Mouse (Mus musculus) C2C12 (cell line): ENCODE measurements around the gene Hoxd13. TPM values are rescaled to one million over a fixed set of nuclear protein-coding genes. Genes with fewer than 3 reads are reported as not detected.
A peak's percentile ranks its signal among the peaks of the same experiment; 100 is the strongest.

Experiments
- H3K27me3 ChIP-seq: one replicate; pipeline ENCODE4 v1.6.1; 2011; ENCODE audit not compliant: control insufficient read depth, insufficient read depth, insufficient read length
- H3K36me3 ChIP-seq: one replicate; pipeline ENCODE4 v1.6.1; 2011; ENCODE audit not compliant: control insufficient read depth, insufficient read depth
- H3K4me3 ChIP-seq: one replicate; pipeline ENCODE4 v1.5.1; 2011; ENCODE audit warnings: mild to moderate bottlenecking, control low read depth; ENCODE audit not compliant: poor library complexity, insufficient read depth, severe bottlenecking
- H3K79me2 ChIP-seq: one replicate; pipeline ENCODE4 v1.6.1; 2011; ENCODE audit not compliant: control insufficient read depth, insufficient read depth
- H3K79me3 ChIP-seq: one replicate; pipeline ENCODE4 v1.6.1; 2011; ENCODE audit warnings: low read depth, control low read depth
- H3ac ChIP-seq: one replicate; pipeline ENCODE3; 2011; ENCODE audit warnings: low read depth; ENCODE audit not compliant: control insufficient read depth, insufficient read length
- CEBPB ChIP-seq: IDR thresholded peaks from one replicate; pipeline ENCODE4 v1.6.1; 2011; ENCODE audit warnings: low read depth, mild to moderate bottlenecking, control low read depth, moderate library complexity
- CTCF ChIP-seq: IDR thresholded peaks from one replicate; pipeline ENCODE4 v1.5.1; 2011; ENCODE audit not compliant: control insufficient read depth, insufficient read depth, insufficient read length
- FOSL1 ChIP-seq: IDR thresholded peaks from one replicate; pipeline ENCODE4 v1.8.0; 2011; ENCODE audit warnings: mild to moderate bottlenecking, low read length; ENCODE audit not compliant: poor library complexity, insufficient read depth, severe bottlenecking
- MAX ChIP-seq: IDR thresholded peaks from one replicate; pipeline ENCODE4 v1.6.1; 2011; ENCODE audit warnings: mild to moderate bottlenecking, control low read depth
- MYOD1 ChIP-seq: IDR thresholded peaks from one replicate; pipeline ENCODE4 v1.6.1; 2011; ENCODE audit warnings: low read depth; ENCODE audit not compliant: control insufficient read depth, insufficient read length
- MYOG ChIP-seq: IDR thresholded peaks from one replicate; pipeline ENCODE4 v1.6.1; 2011; ENCODE audit not compliant: control insufficient read depth, insufficient read length; ENCODE audit errors: extremely low read depth
- USF1 ChIP-seq: IDR thresholded peaks from one replicate; pipeline ENCODE4 v1.6.1; 2011; ENCODE audit warnings: low read depth, mild to moderate bottlenecking, control low read depth, moderate library complexity
- polyA plus RNA-seq: library from polyadenylated mRNA; unstranded; fragments of >200 nt; fragmentation: generic; extraction: Trizol; gene quantifications from one replicate; pipeline ENCODE4 v1.2.1, GENCODE M21; 2012; ENCODE audit warnings: missing spikeins

Gene Hoxd13
- polyA plus RNA-seq, 1 experiment = not detected

- no peaks in the 10 kb centered on the region for H3K79me2 ChIP-seq
- no peak within 1 kb of the TSS for H3ac ChIP-seq
- H3K36me3 ChIP-seq = no peaks in the 10 kb centered on the region
- TF ChIP-seq CEBPB (no peak), MYOD1 (no peak), MAX (no peak), MYOG (no peak), CTCF (no peak), FOSL1 (no peak)
- H3K4me3 ChIP-seq = no peak within 1 kb of the TSS
- H3K79me3 ChIP-seq = no peaks in the 10 kb centered on the region
- peaks cover 52% of the 10 kb centered on the region for H3K27me3 ChIP-seq
Measured at GRCm38 (mm10) chr2:74659507-74660005, 8.6 kb upstream of the Hoxd13 start, which contains the start of gene Evx2. Gene Evx2 (minus strand): TSS chr2:74659557.

- no peak overlapping the region for H3ac ChIP-seq
- no peak overlapping the region for H3K4me3 ChIP-seq
- TF ChIP-seq CEBPB (no peak), MAX (no peak)
- no peaks in the 10 kb centered on the region for H3K79me2 ChIP-seq
- no peaks in the 10 kb centered on the region for H3K36me3 ChIP-seq
- no peaks in the 10 kb centered on the region for H3K79me3 ChIP-seq
- H3K27me3 ChIP-seq = peaks cover 49% of the 10 kb centered on the region
Measured at GRCm38 (mm10) chr2:74660421-74661375, 7.4 kb upstream of the Hoxd13 start.

GRCm38 (mm10) chr2:74661685-74662084 is 6.4 kb upstream of the Hoxd13 start:
- no peaks in the 10 kb centered on the region for H3K79me3 ChIP-seq
- H3K79me2 ChIP-seq = no peaks in the 10 kb centered on the region
- H3K27me3 ChIP-seq = peaks cover 51% of the 10 kb centered on the region
- no peak overlapping the region for H3K4me3 ChIP-seq
- no peak overlapping the region for H3ac ChIP-seq
- no peaks in the 10 kb centered on the region for H3K36me3 ChIP-seq
- TF ChIP-seq MAX (no peak), CEBPB (no peak), MYOG (no peak), USF1 (no peak), FOSL1 (no peak), MYOD1 (no peak), CTCF (peak; percentile 3)

- Histone ChIP-seq H3K36me3 (no peaks in the 10 kb centered on the region), H3K27me3 (peaks cover 54% of the 10 kb centered on the region), H3K4me3 (no peak overlapping the region), H3K79me2 (no peaks in the 10 kb centered on the region), H3K79me3 (no peaks in the 10 kb centered on the region), H3ac (no peak overlapping the region)
- TF ChIP-seq MYOD1 (no peak), MAX (no peak), CEBPB (no peak), FOSL1 (no peak), USF1 (no peak), CTCF (no peak), MYOG (no peak)
Measured at GRCm38 (mm10) chr2:74663291-74663925, 4.7 kb upstream of the Hoxd13 start.

GRCm38 (mm10) chr2:74666411-74666810 is 1.7 kb upstream of the Hoxd13 start:
- H3K79me3 ChIP-seq = no peaks in the 10 kb centered on the region
- H3K4me3 ChIP-seq = no peak overlapping the region
- no peaks in the 10 kb centered on the region for H3K79me2 ChIP-seq
- H3K36me3 ChIP-seq = no peaks in the 10 kb centered on the region
- peaks cover 39% of the 10 kb centered on the region for H3K27me3 ChIP-seq
- H3ac ChIP-seq = no peak overlapping the region
- TF ChIP-seq CTCF (no peak), FOSL1 (no peak), MYOD1 (no peak)
